Mouse (Mus musculus) olfactory bulb, adult 2 months (tissue): Measurements from ENCODE around the gene Fabp1.

Source experiments
- CTCF ChIP-seq: fragments of 200-500 bp; IDR thresholded peaks from 2 replicates; pipeline ENCODE4 v1.5.1; 2012; ENCODE audit warnings: low read depth, mild to moderate bottlenecking, low read length, moderate library complexity; ENCODE audit not compliant: insufficient read depth
- POLR2A ChIP-seq: fragments of 200-500 bp; IDR thresholded peaks from 2 replicates; pipeline ENCODE4 v1.6.1; 2012; ENCODE audit warnings: mild to moderate bottlenecking, low read depth, low read length, moderate library complexity; ENCODE audit not compliant: insufficient read depth

DNA sequence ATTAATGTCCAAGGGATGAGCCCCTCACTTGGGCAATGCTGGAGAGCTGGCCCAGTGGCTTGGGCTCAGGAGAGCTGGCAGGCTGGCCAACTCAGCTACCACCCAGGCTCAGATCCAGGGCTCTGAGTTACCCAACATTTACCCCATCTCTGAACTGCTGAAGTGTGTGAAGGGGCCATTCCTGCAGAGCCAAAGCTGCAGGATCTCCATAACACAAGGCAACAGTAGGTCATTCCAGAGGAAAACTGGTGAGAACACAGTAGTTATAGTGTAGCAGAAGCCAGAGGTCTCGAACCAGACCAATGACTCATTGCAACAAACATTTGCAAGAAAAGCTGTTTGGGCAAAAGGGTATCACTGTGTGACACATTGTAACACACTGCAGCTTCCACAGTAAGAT is 43.2 kb downstream of the Fabp1 start:
- TF ChIP-seq CTCF = no peak
- no peak for TF ChIP-seq POLR2A
